Mouse (Mus musculus) large intestine, adult 2 months (tissue): ENCODE measurements around the gene Rpl23. TPM values are rescaled to one million over a fixed set of nuclear protein-coding genes. Genes with fewer than 3 reads are reported as not detected.

Experiments
- DNase-seq: peaks from one replicate; pipeline ENCODE4 v3.0.0-alpha.2; 2012; ENCODE audit warnings: low read depth, low spot score
- WGBS: fragments of 180-500 bp; shearing (Covaris S2); methylation state at CpG from one replicate; pipeline ENCODE4 v1.1.7; 2018; 5-methylcytosine and 5-hydroxymethylcytosine counted together
- polyA plus RNA-seq: library from polyadenylated mRNA; depleted of rRNA; stranded (reverse); fragments of >200 nt; gene quantifications from 2 replicates; pipeline ENCODE4 v1.2.3, GENCODE M21; 2012

Gene Rpl23
- polyA plus RNA-seq, 1 experiment, result 115 TPM

DNA sequence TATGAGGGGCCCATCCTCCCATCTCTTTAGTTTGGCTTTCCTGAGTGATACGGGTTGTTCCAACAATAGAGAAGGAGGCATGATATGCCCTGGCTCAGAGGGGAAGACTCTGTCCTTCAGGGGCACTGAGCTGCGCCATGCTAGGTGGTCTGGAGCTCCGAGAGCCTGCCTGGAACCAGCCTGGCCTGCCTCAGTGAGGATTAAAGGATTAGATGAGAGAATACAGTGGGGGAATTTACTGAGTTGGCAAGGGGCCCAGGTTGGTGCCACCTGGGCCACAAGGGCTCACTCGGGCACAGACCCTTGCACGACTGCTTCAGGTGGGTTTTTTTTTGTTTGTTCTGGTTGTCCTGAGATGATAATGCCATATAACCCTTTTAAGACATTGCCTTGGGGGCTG is 33.9 kb upstream of the Rpl23 start:
- no peak for DNase-seq
- 67% methylated on average over 5 of the region's 5 CpGs for WGBS

DNA sequence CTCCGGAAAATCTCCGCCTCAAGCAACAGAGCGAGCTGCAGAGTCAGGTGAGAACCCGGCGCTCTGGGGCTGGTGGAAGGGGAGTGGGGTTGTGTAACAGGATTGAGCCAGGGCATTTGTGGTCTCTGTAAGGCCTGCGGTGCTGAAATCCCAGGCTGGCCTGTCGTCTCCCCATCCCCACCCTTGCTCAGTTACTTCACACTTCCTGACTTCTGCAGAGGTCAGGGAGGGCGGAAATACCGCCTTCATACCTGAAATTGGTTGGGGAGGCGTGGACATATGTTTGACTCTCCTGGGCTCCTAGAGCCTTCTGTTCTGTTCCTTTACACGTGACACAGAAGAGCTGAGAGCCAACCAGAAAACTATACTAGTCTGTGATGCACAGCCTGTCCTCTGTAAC is 33.5 kb upstream of the Rpl23 start:
- 76% methylated on average over 11 of the region's 11 CpGs for WGBS
- DNase-seq, result no peak

DNA sequence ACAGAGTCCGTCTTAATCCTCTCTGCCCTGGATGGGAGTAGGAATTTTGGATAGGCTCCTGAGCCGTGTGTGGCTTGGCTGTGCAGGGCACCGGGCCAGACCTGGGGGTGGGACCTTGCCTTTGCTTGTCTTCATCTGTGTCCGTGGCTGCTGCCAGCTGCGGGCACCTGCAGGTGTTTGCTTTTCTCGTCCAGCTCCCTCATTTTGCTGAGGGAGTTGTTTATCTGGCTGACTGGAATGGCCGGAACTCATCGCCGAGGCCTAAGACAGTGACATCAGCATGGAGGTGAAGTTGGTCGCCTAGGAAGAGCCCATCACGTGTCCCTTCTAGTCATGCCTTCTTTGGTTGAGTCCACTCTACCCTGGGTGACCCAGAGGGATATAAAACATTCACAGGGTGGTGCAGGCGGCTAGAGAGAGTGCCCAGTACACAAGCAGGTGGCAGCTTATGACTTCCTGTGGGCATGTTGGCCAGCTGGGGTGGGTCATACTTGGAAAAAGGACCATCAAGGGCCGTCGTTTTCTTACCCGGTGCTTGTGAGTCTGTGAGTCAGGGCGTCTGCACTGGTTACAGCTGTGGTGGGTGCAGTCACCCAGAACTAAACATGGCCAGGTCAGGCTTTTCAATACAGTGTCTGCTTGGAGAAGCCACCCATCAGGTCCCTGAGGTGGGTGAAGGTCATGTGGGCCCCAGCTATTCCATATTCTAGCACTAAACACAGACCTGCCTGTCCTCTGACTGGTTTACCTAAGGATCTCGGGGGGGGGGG is 31.7 kb upstream of the Rpl23 start:
- WGBS, result 25% methylated on average over 17 of the region's 17 CpGs
- DNase-seq, result no peak

DNA sequence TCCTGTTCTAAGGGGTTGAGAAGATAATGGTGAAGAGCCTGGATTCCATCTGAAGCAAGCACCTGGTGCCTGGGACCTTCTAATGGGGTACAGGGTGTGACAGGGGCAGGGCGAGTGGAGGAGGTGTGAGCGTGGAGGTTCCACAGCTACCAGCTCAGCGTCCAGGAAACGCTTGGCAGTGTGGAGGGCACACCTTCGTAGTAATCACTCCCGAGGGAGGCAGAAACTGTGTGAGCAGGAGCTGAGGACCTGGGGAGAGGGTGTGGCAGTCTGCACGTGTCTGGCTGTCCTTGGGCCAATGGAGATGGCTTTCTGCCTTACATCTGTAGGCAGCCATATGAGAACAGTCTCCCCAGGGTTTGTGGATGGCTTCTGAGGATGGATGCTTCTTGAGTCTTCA is 30.8 kb upstream of the Rpl23 start:
- WGBS, result 26% methylated on average over 7 of the region's 7 CpGs
- peak; percentile 67 for DNase-seq

DNA sequence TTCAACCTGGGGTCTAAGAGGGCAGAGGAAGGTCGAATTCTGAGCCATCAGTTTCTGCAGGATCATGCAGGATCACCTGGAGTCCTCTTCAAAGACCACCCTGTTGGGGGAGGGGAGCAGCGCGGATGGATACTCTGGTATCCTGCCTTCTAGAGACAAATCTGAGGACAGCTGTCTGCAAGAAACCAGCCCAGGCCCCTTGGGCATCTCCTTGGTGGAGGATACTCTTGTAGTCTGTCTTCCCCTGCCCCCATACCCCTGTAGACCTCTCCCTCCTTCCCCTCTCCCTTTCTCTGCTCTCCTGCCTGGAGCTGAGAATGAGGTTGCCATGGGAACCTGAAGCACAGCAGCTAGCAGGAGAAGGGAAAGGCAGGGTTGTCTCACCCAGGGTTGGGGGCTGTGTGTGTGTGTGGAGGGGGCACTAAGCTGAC is 30.3 kb upstream of the Rpl23 start:
- DNase-seq, result no peak
- 30% methylated on average over 3 of the region's 3 CpGs for WGBS

DNA sequence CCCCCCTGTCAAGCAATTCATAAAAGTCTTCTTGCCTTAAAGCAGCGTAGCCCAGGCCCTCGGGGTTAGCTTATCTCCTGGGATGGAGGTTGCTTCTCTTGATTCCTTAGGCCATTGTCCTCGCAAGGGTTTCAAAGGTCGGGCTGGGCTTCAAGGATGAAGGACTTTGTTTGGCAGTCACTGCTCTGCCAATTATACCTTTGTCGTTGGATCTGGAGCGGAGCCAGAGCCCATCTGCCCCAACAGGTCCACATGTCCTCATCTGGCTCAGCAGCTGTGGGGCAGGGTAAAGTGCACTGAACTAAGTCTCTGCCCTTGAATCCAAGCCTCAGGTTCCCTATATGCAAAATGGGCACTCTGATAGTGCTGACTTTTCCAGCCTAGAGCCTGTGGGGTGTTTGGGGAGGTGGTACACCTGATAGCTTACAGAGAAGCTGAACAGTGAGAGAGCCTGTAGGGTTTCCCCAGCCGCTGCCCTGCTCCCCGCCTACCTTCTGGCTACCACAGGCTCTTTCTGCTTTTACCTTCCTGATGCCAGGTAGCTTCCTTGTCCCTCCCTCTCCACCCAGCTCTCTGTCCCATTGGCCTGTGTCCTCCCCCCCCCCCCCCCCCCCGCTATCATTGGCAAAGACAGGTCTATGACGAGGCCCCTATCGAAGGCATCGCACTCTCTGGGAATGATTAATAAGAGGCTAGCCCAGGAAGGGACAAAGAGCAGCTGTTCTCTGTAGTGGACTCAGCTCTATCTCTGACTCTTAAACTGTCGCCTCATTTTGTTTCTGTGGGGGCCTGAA is 29.5 kb upstream of the Rpl23 start:
- DNase-seq, result peak; percentile 75
- 17% methylated on average over 13 of the region's 13 CpGs for WGBS

DNA sequence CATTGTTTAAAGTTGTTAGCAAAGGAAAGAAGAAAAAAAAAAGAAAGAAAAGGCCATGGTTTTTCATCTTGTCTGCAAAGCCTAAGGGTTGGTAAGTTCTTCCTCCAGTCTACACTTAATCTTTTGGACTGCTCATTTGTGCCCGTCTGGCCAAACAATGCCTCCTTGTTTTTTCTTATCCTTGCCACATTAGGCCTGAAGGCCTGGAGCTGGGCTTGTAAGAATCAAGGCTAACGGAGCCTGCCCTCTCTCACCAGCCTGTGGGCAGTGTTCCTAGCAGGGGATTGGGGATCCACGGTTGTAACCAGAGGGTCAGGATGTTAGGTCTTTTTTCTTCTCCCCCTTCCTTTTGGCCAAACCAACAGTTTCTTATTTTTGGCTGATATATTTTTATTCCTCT is 28.7 kb upstream of the Rpl23 start:
- WGBS, result 33% methylated on average over 3 of the region's 3 CpGs
- DNase-seq, result no peak

DNA sequence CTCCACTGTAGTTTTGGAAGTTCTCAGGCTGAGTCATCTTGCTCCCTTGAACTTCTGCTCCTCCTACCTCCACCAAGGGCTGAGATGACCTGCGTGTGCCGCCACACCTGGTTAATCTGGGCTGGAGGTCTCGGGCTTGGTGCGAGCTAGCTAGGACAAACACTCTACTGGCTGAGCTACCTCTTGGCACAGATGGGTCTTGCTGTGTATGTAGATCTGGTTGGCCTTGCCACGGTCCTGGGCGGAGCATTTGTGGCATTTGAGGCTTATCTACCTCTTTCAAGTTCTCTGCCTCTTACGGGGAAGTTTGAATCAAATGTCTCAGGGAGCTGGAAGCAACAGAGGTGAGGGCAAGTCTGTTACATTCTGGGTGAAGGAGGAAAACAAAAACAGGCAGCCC is 28.1 kb upstream of the Rpl23 start:
- WGBS, result 30% methylated on average over 7 of the region's 7 CpGs
- DNase-seq, result peak; percentile 64

DNA sequence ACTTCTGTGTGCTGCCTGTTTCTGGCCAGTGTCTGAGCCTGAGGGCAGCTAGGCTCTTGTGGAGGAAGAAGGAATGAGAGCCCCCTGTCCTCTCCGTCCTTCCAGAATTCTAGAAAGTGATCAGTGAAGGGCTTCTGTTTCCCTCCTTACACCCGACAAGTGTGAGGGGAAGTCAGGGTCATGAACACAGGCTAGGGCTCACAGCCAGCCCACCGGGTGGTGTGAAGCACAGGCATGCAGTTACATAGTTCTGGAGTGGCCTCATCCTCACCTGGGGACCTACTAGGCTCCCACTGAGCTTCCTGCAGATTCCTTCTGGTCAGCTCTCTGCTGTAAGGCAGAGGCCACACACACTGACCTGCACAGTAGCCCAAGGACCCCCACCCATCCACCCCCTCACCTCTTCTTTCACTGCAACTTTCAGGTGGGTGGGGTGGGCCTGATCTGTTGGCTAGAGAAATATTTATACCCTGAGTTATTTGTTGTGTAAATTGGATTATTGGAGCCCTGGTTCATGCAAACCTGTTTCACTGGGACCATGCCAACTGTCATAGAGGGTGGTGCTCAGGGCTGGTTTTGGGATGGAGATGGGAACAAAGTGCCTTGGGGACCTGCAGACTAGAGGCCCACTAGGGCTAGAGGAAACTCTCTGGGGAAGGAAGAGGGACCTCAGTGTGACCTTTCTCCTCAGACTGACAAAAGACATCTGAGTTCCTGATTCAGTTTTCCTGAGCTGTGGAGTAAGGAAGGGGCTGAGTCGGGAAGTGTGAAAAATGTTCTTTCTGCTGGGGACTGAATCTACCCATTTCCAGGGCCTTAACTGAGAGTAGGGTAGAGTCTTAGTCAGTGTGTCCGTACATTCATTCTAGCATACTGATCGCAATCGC is 27.2 kb upstream of the Rpl23 start:
- 46% methylated on average over 7 of the region's 7 CpGs for WGBS
- no peak for DNase-seq

DNA sequence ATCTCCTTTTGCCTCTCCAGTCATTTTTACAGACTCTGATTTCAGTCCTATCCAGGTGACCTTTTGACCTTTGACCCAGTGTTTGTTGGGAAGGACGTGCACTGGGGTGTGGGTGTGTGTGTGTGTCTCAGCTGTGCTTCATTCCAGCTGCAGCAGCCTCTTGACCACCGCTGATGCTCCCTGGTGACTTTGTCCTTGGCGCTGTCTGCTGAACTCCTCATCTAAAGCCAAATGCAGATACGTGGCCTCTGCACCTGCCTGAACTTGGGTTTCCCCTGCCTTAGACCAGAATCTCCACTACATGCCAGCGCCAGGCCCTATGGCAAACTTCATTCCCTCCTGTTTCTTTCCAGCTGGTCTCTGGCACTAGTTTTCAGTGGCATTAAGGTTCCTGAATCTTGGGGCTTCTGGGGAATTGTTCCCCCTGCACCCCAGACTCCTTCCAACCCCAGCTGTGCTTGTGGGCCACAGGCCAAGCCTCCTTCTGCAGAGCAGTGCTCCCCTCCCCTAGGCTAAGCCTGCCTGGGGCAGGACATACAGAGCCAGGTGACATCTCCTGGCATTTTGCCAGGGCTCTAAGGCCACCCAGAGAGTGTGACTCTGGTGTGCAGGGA is 26.5 kb upstream of the Rpl23 start:
- 39% methylated on average over 5 of the region's 5 CpGs for WGBS
- DNase-seq, result no peak

DNA sequence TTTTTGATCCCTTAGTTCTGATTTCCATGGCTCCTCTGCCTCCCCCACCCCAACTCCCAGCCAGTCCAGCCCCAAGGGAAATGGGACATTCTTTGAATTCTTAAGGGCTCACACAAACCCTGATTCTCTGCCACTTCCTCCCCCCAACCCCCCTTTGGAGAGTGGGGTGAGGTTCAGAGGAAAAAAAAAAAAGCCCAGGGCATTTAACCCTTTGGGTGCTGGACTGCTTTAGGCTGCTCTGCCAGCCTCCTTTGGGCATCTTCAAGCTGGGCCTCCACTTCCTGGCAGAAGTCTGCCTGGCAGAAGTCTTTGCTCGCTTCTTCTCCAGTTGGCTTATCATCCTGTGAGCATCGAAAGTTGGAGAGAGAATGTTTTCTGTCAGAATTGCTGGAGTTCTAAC is 25.9 kb upstream of the Rpl23 start:
- no peak for DNase-seq
- WGBS, result 49% methylated on average over 2 of the region's 2 CpGs

DNA sequence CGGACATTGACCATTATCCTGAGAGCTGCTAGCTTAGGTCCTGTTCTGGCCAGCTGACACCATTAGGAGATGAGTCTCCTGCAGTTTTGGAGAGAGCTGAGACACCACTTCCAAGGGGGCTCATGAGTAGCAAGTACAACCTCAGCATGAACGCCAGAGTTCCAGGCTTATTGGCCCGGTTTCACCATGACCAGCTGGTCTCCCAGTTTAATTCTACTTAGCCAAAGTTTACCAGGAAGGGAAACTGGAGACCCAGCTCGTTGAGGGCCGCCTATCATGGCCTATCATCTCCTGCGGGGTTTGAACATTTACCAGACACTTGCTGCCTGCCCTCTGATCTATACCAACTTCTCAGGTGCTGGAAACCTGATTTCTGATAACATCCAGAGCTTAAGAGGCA is 25.4 kb upstream of the Rpl23 start:
- 26% methylated on average over 6 of the region's 6 CpGs for WGBS
- no peak for DNase-seq

DNA sequence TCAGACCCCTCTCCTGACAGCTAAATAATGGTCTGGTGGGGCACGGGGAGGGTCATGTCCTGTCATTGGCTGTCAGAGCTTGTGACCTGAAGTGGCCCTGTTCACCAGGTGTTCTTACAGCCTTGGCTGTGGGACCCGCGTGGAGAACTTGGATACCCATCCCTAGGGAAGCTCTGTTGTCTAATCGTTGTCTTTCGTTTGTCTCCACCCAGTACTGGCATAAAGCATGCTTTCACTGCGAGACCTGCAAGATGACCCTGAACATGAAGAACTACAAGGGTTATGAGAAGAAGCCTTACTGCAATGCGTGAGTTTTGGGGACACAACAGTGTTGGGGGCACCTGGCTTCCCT is 24.4 kb upstream of the Rpl23 start:
- WGBS, result 60% methylated on average over 7 of the region's 7 CpGs
- no peak for DNase-seq

DNA sequence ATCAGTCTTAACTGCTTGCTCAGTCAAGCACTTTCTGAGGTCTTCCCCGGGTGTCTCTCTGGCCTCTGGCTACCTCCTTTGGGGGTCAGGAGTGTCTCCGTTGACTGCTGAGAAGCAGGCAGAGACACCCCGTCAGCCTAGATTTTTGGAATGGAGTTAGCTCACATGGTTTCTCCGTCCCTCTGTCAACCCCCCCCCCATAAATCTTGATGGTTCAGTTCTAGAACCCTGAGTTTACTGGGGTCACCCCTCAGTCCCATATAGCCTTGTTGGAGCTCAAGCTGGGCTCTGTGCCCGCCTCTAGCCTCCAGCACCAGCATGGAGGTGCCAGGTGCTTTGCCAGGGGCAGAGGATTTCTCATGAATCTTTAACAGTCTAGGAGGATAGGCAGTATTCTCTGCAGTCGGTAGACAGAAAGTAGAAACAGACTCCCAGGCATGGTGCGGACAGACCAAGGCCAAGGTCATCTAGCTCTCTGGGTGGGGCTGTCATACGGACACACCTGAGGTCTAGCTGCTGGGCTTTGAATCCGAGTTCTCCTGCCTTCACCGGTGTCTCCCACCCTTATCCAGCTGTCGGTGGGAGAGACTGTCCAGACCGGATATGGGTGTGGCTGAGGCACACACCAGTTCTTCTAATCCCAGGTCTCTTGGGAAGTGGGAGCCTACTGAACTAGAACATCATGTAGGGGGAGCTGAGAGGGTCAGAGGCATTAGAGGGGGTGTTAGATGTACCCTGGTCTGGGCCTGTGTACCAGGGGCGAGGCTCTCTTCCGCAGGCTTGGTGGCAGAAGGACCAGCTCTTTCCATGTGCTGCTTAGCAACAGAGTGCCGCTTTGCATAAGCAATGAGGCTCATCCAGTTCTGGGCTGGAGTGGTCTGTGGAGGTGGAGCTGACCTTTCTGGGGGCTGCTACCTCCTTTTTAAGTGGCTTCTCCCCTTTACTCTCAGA is 23.7 kb upstream of the Rpl23 start:
- WGBS, result 23% methylated on average over 15 of the region's 15 CpGs

DNA sequence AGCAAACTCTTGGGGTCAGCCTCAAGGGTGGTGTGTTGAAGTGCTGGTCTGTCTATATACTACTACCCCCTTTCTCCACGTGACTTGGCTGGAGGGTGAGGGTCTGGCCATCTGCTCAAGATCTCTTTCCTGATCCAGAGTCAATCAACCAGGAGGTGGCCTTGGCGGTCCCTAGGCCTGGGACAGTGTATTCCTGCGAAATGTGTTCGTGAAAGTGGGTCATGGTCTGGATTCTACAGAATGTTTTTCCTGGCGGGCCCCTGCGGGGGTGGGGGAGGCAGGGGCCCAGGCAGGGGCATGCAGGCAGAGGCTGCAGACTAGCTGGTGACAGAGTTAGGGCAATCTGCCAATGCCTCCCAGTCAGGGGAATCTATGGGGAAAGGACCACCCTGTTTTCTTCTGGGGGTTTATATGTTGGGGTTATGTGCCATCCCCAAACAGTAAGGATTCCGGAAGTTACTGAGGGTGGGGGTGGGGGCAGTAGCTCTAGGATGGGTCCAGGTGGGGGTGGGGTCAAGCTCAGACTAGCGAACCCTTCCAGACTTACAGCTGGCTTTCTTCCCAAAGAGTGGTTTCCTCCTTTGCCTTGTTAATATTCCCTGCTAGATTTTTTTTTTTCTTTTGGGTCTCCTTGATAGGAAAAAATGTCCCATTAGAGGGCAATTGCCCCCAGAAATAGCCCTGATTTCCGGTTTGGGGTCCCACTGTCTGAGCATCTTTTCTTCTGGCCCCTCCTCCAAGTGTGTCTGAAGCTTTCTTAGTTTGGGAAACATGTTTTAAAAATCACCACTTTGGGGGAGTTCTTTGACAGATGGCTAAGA is 22.8 kb upstream of the Rpl23 start:
- DNase-seq, result no peak
- 21% methylated on average over 9 of the region's 9 CpGs for WGBS

More for the DNA sequence above, 23.7 kb upstream of the Rpl23 start:
- DNase-seq, result no peak

DNA sequence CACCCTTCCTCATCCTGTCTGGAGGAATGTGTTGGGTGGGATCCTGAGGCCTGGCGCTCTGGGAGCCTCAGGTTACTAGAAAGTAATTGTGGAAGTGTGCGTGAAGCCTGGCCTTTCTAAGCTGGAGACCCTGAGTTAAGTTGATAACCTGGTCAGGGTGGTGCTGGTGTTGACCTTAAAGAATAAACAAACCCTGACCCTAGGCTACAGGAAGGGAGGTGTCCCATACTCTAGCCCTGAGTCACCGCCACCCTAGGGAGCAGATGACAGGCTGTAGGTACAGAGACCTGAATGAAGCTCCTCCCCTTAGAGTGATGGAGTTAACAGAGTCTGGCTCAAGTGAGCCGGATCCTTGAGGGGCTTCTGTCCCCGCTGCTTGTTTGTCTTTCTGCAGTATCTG is 21.6 kb upstream of the Rpl23 start:
- WGBS, result 51% methylated on average over 5 of the region's 5 CpGs
- DNase-seq, result no peak

DNA sequence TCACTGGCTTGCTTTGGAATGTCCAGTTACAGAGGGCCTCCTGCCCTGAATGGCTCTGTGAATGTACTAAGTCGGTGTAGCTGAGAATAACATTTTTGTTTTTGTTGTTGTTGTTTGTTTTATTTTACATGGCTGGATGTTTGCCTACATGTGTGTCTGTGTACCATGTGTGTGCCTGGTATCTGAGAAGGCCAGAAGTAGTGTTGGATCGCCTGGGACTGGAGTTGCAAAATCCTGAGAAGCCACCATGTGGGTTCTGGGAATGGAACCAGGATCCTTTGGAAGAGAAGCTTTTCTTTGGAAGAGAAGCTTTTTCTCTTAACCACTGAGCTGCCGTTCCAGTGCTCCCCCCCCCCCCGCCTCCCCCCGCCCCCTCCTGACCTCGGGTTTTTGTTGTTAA is 20.3 kb upstream of the Rpl23 start:
- WGBS, result 27% methylated on average over 6 of the region's 6 CpGs
- DNase-seq, result no peak

DNA sequence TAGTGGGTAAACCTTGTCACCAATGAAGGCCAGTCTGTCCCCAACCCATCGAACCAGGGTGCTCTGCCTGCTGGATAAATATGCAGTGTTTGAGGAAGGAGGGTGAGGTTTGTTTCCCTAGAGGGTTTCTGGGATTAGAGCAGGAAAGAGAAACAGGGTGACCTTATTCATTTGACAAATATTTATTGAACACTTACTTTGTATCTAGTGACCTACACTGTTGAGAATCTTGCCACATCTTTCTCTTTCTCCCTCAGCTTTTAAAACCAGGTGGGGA is 19.9 kb upstream of the Rpl23 start:
- 3% methylated on average over 1 of the region's 1 CpGs for whole genome bisulfite sequencing
- no peak for DNase-seq
